Mouse (Mus musculus) cerebellum, postnatal 10 days (tissue): ENCODE results near the gene Agrn.

Experiments
- DNase-seq, 2 experiments: peaks; one replicate each; pipeline ENCODE4 v3.0.0; 2021; ENCODE audit warnings: mixed read lengths in 2 of 2

The Agrn gene

DNA sequence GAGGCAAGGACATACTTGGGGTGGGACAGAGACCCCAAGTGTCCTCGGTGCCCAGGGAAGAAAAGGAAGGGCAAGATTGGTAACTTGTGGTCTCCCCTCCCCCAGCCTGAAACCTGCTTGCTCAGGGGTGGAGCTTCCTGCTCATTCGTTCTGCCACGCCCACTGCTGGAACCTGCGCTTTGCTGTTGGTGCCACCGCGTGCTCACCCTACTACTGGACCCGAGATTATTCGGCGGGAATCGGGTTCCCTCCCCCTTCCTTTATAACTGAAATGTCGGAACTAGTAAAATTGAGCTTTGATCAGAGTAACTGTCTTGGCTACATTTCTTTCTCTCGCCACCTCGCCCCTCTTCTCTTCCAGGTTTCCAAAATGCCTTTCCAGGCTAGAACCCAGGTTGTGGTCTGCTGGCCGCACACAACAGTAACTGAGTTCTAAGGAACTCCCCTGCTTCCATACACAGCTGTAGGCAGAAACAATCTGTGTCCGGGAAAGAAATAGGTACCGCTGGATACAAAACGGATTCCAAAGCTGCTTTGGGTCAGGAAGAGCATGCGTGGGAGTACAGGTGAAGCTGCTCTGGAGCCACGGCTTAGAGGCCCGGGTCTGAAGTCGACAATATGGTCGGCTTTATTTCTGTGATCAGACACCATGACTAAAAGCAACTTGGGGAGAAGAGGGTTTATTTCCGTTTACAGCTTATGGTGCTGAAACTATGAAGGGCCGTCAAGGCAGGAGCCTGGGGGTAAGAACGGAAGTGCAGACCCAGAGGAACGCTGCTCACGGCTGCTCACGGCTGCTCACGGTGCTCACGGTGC lies 60.8 kb downstream of the Agrn start:
- DNase-seq = no peak

DNA sequence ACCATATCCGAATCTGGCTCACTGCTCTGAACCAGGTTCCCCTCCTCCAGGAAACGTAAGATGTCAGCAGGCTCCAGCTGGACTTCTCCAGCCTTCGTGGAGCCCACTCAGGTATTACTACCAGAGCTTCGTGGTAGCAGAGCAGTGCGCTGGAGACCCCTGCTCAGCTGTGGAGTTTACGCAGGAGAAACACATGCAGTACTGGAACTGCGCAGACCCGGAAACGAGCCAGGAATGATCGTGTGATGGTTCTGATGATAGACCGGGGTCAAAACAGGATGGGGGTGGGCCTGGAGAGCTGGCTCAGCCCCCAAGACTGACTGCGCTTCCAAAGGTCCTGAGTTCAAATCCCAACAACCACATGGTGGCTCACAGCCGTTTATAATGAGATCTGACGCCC lies 61.5 kb downstream of the Agrn start:
- no peak for DNase-seq

DNA sequence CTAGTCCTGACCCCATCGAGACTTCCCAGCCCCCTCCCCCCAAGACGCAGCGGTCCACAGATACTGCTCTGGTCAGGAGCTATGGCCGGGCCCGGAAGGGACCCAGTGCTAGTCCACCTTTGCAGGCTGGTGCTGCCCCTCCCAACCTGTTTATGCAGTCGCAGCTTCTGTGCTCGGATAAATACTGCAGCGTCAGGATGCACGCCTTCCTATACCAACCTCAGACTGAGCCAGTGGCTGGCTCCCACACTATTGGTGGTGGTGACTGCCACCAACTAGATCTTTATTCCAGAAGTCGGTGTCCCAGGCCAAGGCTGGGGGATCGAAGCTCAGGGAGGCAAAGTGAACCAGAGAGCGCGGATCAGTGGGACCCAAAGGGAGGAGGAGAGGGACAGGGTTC lies 62.2 kb downstream of the Agrn start:
- DNase-seq = no peak

DNA sequence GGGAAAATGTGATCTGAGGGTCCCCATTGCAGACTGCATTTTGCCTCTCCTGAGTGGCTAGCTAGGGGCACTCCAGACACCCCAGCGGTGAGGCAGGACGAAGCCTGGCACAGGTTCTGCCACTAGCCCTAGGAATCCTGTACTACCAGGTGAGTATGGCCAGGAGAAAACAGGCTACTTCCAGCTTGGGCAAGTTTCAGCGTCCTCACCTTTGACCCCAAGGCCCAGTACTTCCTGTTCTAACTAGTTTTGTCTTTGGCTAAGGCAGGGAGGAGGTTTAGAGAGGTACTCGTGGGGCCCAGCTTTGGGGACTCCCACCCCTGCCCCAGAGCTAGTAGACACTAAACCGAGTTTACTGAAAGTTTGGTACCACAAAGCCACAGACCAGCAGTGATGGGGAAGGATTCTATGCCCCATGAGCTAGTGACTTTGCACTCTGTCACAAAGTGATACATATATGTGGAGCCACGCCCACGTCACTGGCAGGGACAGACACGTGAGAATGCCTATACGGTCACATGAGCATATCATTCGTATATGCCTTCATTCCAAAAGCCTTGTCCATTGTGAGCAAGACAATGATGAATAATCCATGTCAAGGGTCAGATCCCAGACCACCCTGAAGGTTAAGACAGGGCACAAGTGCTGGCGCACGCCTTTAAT lies 63.2 kb downstream of the Agrn start:
- no peak for DNase-seq

DNA sequence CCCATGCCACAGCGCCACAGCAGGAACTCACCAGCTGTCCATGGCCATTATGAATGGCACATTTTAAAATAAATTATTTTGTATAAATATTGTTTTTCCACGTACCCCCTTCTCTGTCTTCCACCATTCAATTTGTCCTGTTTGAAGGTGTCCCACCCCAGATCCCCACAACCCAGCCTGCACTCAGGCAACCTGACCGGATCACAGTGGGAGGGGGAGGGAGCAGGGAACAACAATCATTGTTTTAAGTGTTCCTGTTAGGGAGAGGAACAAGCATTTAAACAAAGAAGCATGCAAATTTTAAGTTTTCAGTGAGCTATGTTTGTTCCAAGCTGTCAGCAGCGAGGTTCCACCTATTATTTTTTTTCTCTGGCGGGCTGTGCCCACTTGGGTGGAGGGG lies 64.0 kb downstream of the Agrn start:
- DNase-seq = no peak

DNA sequence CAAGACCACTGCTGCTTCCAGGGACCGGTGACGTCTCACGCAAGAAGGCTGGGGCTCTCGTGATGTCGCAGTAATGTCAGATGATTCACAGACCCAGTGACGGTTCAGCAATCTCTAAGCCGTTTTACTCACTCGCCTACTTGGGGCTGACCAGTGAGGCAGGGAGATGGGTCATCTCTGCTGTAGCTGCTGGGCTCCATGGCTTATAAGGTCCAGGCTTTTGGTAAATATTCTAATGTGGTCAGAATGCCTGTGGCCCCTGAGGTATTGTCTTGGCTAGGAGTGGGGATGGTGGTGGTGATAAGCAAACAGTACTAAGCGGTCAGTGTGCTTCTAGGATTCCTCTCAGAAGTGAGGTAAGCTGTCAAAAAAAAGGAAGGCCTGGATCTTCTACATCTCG lies 66.3 kb downstream of the Agrn start:
- DNase-seq = no peak

DNA sequence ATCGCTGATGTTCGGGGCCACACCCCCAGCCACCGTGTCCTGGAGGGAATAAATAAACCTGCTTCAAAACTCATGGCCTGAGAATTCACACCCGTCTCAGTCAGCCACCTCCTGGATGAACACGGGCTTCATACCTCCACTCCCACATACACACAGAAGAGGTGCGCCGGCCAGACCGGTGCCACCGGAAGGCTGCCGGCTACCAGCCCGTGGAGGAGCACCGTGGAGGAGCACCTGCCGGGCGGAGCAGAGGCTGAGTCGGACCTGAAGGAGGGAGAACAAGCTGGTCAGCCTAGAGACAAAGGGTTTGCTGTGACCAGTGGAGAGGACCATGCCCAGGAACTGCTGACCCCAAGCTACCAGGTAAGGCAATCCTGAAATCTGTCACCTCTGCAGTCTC lies 66.9 kb downstream of the Agrn start, which contains the start of gene Rnf223:
TSS of gene Rnf223 (plus strand) at position 78 of the 400 bp plus-strand sequence.
- DNase-seq = no peak

DNA sequence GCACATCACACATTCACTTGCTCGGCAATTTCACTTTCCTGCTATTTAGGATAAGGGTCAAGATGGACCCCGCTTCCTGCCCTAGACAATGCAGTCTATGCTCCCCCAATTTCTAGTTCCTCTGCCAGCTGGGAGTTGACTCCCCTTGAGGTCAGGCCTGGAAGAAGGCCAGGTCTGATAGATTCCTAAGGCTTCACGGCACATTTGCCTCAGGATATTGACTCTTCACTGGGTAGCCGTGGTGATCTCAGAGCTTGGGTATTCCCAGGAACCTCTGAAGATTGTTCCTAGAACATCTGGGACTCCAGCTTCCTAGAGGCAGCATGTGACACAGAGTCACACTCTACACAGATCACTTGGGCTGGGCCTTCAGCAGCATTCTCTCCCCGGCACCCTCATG lies 68.5 kb downstream of the Agrn start:
- DNase-seq = no peak

DNA sequence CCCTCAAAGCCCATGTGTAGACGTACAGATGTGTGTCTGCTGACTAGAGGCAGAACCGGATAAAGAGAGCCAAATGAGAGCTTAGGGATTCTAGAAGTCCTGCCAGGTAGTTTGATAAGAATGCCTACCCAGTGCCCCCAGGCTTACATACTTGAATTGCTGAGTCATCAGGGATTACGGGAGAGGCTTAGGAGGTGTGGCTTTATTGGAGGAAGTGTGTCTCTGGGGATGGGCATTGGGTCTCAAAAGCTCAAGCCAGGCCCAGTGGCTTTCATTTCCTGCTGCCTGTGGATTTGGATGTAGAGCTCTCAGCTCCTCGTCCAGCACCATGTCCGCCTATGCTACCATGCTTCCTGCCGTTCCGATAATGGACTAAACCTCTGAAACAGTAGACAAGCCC lies 70.4 kb downstream of the Agrn start:
- DNase-seq = no peak

DNA sequence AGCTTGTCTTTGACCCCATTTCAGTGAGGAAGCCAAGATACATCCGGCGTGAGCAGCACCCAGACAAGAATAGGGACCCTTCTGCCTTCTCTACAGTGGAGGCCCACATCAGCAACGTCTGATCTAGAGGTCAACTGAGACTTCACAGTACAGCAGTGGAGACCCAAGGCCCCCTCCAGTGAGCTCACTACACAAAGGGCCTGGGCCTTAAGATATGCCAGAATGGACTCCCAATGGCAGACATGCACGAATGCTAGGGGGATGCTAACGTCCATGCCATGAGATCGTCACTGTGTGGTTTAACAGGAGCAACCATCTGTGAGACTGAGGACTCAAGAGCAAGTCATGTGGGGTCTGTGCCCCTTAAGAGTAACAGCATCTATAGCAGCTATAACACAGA lies 71.9 kb downstream of the Agrn start:
- no peak for DNase-seq

DNA sequence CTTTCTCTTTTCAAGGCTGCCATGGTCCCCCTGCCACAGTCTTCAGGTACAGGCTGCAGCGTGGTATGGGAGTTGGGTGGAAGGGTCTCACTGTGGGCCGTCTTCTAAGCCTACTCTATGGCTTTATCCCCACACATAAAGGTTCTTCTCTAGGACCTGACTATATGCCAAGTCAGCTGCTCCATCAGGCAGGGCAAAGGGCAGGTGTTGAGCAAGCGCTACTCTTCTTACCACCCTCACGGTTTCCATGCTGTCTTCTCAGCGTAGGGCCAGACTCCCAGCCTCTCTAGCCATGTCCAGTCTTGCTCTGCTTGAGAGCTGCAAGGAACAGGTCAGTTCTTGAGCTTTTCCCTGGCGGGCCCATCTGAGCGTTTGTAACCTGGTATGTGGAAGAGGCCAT lies 73.2 kb downstream of the Agrn start:
- DNase-seq = no peak
